Mouse (Mus musculus): ENCODE data around the gene Cacnb4. TPM values are rescaled to one million over a fixed set of nuclear protein-coding genes. Genes with fewer than 3 reads are reported as not detected.
A peak's percentile ranks its signal among the peaks of the same experiment; 100 is the strongest.

Gene Cacnb4
- polyA plus RNA-seq, 1 experiment: 0.68 TPM

- H3K36me3 ChIP-seq (ENCODE audit: control insufficient read depth, insufficient read depth, low read length): no peaks in the 10 kb centered on the region
- no peaks in the 10 kb centered on the region for H3K27me3 ChIP-seq (ENCODE audit: control insufficient read depth, insufficient read depth, low read length)
- peak overlapping the region; percentile 75 for H3K4me3 ChIP-seq (ENCODE audit: control insufficient read depth, low read depth, low read length)
- no peak overlapping the region for H3K27ac ChIP-seq (ENCODE audit: control insufficient read depth, insufficient read depth, low read depth, low read length)
- H3K4me1 ChIP-seq (ENCODE audit: control insufficient read depth, insufficient read depth, low read length): peaks cover 10% of the 10 kb centered on the region
- no peak for TF ChIP-seq CTCF (IDR thresholded peaks at IDR 0.05; ENCODE audit: control insufficient read depth, insufficient read depth, insufficient replicate concordance, low read depth, low read length)
- no peak for TF ChIP-seq POLR2A (IDR thresholded peaks at IDR 0.05; ENCODE audit: control insufficient read depth, low read depth, low read length)
Measured at GRCm38 (mm10) chr2:52675278-52675987, 1.2 kb downstream of the Cacnb4 start.

- TF ChIP-seq CTCF (IDR thresholded peaks at IDR 0.05; ENCODE audit: control insufficient read depth, insufficient read depth, insufficient replicate concordance, low read depth, low read length) (no peak), POLR2A (IDR thresholded peaks at IDR 0.05; ENCODE audit: control insufficient read depth, low read depth, low read length) (no peak)
- Histone ChIP-seq H3K4me3 (ENCODE audit: control insufficient read depth, low read depth, low read length) (peak overlapping the region; percentile 60), H3K27me3 (ENCODE audit: control insufficient read depth, insufficient read depth, low read length) (no peaks in the 10 kb centered on the region), H3K4me1 (ENCODE audit: control insufficient read depth, insufficient read depth, low read length) (peaks cover 10% of the 10 kb centered on the region), H3K27ac (ENCODE audit: control insufficient read depth, insufficient read depth, low read depth, low read length) (peak overlapping the region; percentile 30; the same call in 1 of the 2 replicates), H3K36me3 (ENCODE audit: control insufficient read depth, insufficient read depth, low read length) (no peaks in the 10 kb centered on the region)
Measured at GRCm38 (mm10) chr2:52674886-52675277, 1.7 kb downstream of the Cacnb4 start.

DNA sequence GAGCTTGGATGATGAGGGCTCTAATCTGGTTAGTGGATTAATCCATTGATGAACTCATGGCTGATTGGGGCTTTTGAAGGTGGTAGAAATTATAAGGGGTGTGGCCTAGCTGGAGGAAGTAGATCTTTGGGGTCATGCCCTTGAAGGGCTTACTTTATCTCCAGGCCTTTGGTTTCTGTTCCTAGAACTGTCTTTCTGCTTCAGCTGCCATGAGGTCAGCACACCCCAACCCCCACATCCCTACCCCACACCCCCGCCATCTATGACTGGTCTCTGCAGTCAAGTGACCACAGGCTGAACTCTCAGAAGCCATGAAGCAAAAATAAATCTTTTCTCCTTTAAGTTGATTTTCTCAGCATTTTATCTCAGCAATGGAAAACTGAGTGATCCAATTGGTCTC is 3.5 kb downstream of the Cacnb4 start:
- no peaks in the 10 kb centered on the region for H3K36me3 ChIP-seq (ENCODE audit: control insufficient read depth, insufficient read depth, low read length)
- no peak overlapping the region for H3K4me3 ChIP-seq (ENCODE audit: control insufficient read depth, low read depth, low read length)
- TF ChIP-seq CTCF (IDR thresholded peaks at IDR 0.05; ENCODE audit: control insufficient read depth, insufficient read depth, insufficient replicate concordance, low read depth, low read length) (no peak), POLR2A (IDR thresholded peaks at IDR 0.05; ENCODE audit: control insufficient read depth, low read depth, low read length) (no peak)
- peaks cover 10% of the 10 kb centered on the region for H3K4me1 ChIP-seq (ENCODE audit: control insufficient read depth, insufficient read depth, low read length)
- no peak overlapping the region for H3K27ac ChIP-seq (ENCODE audit: control insufficient read depth, insufficient read depth, low read depth, low read length)
- no peaks in the 10 kb centered on the region for H3K27me3 ChIP-seq (ENCODE audit: control insufficient read depth, insufficient read depth, low read length)

GRCm38 (mm10) chr2:52670733-52671132 is 5.9 kb downstream of the Cacnb4 start:
- Histone ChIP-seq H3K27me3 (ENCODE audit: control insufficient read depth, insufficient read depth, low read length) (no peaks in the 10 kb centered on the region), H3K4me3 (ENCODE audit: control insufficient read depth, low read depth, low read length) (no peak overlapping the region), H3K27ac (ENCODE audit: control insufficient read depth, insufficient read depth, low read depth, low read length) (no peak overlapping the region), H3K36me3 (ENCODE audit: control insufficient read depth, insufficient read depth, low read length) (no peaks in the 10 kb centered on the region), H3K4me1 (ENCODE audit: control insufficient read depth, insufficient read depth, low read length) (peaks cover 4% of the 10 kb centered on the region; the same call in 1 of the 2 replicates)
- TF ChIP-seq POLR2A (IDR thresholded peaks at IDR 0.05; ENCODE audit: control insufficient read depth, low read depth, low read length) (no peak), CTCF (IDR thresholded peaks at IDR 0.05; ENCODE audit: control insufficient read depth, insufficient read depth, insufficient replicate concordance, low read depth, low read length) (no peak)

- TF ChIP-seq CTCF (IDR thresholded peaks at IDR 0.05; ENCODE audit: control insufficient read depth, insufficient read depth, insufficient replicate concordance, low read depth, low read length): no peak
- TF ChIP-seq POLR2A (IDR thresholded peaks at IDR 0.05; ENCODE audit: control insufficient read depth, low read depth, low read length): no peak
- no peaks in the 10 kb centered on the region for H3K4me1 ChIP-seq (ENCODE audit: control insufficient read depth, insufficient read depth, low read length)
- H3K27ac ChIP-seq (ENCODE audit: control insufficient read depth, insufficient read depth, low read depth, low read length): no peak overlapping the region
- no peaks in the 10 kb centered on the region for H3K36me3 ChIP-seq (ENCODE audit: control insufficient read depth, insufficient read depth, low read length)
- no peaks in the 10 kb centered on the region for H3K27me3 ChIP-seq (ENCODE audit: control insufficient read depth, insufficient read depth, low read length)
- H3K4me3 ChIP-seq (ENCODE audit: control insufficient read depth, low read depth, low read length): no peak overlapping the region
Measured at GRCm38 (mm10) chr2:52668480-52668879, 8.2 kb downstream of the Cacnb4 start.

DNA sequence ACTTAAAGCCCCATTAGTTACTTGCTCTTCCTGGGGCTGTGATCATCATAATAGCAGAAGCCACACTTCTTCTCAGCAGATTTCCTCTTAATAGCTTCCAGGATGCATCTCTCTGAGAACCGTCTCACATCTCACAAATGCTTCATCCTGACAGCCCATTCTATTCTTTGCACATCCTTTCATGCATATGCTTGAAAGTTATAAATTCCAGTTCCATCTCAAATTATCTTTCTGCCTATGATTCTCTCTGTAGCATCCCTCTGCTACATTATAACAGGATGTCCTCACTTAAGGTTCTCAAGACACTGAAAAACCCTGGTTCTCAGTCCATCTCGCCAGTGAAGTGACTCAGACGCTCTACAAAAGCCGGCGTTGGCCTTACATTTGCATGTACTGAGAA is 19.9 kb downstream of the Cacnb4 start:
- TF ChIP-seq POLR2A (IDR thresholded peaks at IDR 0.05; ENCODE audit: control insufficient read depth, low read depth, low read length) (no peak), CTCF (IDR thresholded peaks at IDR 0.05; ENCODE audit: control insufficient read depth, insufficient read depth, insufficient replicate concordance, low read depth, low read length) (no peak)
- Histone ChIP-seq H3K36me3 (ENCODE audit: control insufficient read depth, insufficient read depth, low read length) (no peaks in the 10 kb centered on the region), H3K27ac (ENCODE audit: control insufficient read depth, insufficient read depth, low read depth, low read length) (no peak overlapping the region), H3K27me3 (ENCODE audit: control insufficient read depth, insufficient read depth, low read length) (no peaks in the 10 kb centered on the region), H3K4me3 (ENCODE audit: control insufficient read depth, low read depth, low read length) (no peak overlapping the region), H3K4me1 (ENCODE audit: control insufficient read depth, insufficient read depth, low read length) (no peaks in the 10 kb centered on the region)

DNA sequence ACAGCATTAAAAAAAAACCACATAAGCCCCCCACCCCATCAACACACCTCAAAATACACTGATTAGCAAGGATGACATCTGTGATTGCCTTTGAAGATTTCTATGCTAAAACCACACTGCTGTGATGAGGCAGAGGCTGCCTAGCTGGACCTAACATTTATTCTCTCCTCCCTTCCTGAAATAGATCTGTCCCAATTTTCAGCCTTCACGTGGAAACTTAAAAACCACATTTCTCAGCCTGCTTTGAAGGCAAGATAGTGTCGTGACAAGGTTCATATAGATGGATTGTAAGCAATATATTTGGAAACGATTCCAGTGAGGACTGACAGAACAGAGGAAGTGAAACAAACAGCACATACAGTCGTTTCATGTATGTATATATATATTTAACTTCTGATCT is 22.1 kb downstream of the Cacnb4 start:
- Histone ChIP-seq H3K36me3 (ENCODE audit: control insufficient read depth, insufficient read depth, low read length) (no peaks in the 10 kb centered on the region), H3K27me3 (ENCODE audit: control insufficient read depth, insufficient read depth, low read length) (no peaks in the 10 kb centered on the region), H3K4me1 (ENCODE audit: control insufficient read depth, insufficient read depth, low read length) (no peaks in the 10 kb centered on the region), H3K4me3 (ENCODE audit: control insufficient read depth, low read depth, low read length) (no peak overlapping the region), H3K27ac (ENCODE audit: control insufficient read depth, insufficient read depth, low read depth, low read length) (no peak overlapping the region)
- TF ChIP-seq POLR2A (IDR thresholded peaks at IDR 0.05; ENCODE audit: control insufficient read depth, low read depth, low read length) (no peak), CTCF (IDR thresholded peaks at IDR 0.05; ENCODE audit: control insufficient read depth, insufficient read depth, insufficient replicate concordance, low read depth, low read length) (no peak)
